Mouse (Mus musculus) CH12.LX (cell line): ENCODE data around the gene Ung. TPM values are rescaled to one million over a fixed set of nuclear protein-coding genes. Genes with fewer than 3 reads are reported as not detected.
A peak's percentile ranks its signal among the peaks of the same experiment; 100 is the strongest.

ENCODE experiments used
- DNase-seq: peaks from one replicate; pipeline ENCODE4 v3.0.0-alpha.2; 2013; ENCODE audit errors: extremely low read depth
- H3K27ac ChIP-seq: 2 replicates; pipeline ENCODE4 v1.5.1; 2012; ENCODE audit warnings: low read depth, mild to moderate bottlenecking, control low read depth, moderate library complexity; ENCODE audit not compliant: insufficient read depth
- H3K27me3 ChIP-seq: replicated peaks from 2 replicates; pipeline ENCODE3; 2012; ENCODE audit warnings: inconsistent platforms
- H3K36me3 ChIP-seq, 2 experiments: replicated peaks in 1 of 2; 2 replicates each; pipeline versions ENCODE3 to v1.6.1; 2012; ENCODE audit warnings: inconsistent platforms in 1 of 2, low read length in 1 of 2, mild to moderate bottlenecking in 1 of 2, mixed read lengths in 1 of 2, moderate library complexity in 1 of 2; ENCODE audit not compliant: control insufficient read depth in 1 of 2, insufficient read depth in 1 of 2
- H3K4me1 ChIP-seq, 2 experiments: 2 replicates each; pipeline ENCODE4 v1.6.1; 2012; ENCODE audit warnings: inconsistent platforms in 1 of 2, moderate library complexity in 1 of 2; ENCODE audit not compliant: insufficient read depth in 2 of 2, control insufficient read depth in 1 of 2
- H3K4me2 ChIP-seq: 2 replicates; pipeline ENCODE4 v1.6.1; 2012; ENCODE audit warnings: low read depth, mild to moderate bottlenecking, control low read depth; ENCODE audit not compliant: poor library complexity, insufficient read depth, severe bottlenecking
- H3K4me3 ChIP-seq, 3 experiments: fragments of 150-350 bp in 1 of 3; sonication (generic) in 1 of 3; replicated peaks in 1 of 3; 2 replicates each; pipeline versions ENCODE3 to v1.5.1; 2011 to 2012; ENCODE audit warnings: low read depth in 2 of 3, low read length in 2 of 3, mild to moderate bottlenecking in 2 of 3, moderate library complexity in 2 of 3, control low read depth in 1 of 3, improper control_type of control experiment in 1 of 3, inconsistent platforms in 1 of 3, mixed read lengths in 1 of 3; ENCODE audit not compliant: poor library complexity in 1 of 3
- H3K79me2 ChIP-seq: replicated peaks from 2 replicates; pipeline ENCODE4 v1.6.1; 2012; ENCODE audit warnings: mild to moderate bottlenecking, moderate library complexity; ENCODE audit not compliant: control insufficient read depth, poor library complexity, insufficient read depth, severe bottlenecking; ENCODE audit errors: extremely low read depth
- H3K9ac ChIP-seq: 2 replicates; pipeline ENCODE4 v1.6.1; 2012; ENCODE audit warnings: low read depth, mild to moderate bottlenecking, control low read depth, moderate library complexity; ENCODE audit not compliant: insufficient read depth
- H3K9me3 ChIP-seq: replicated peaks from 2 replicates; pipeline ENCODE3; 2012; ENCODE audit warnings: low read length, inconsistent platforms, mixed read lengths
- BHLHE40 ChIP-seq: IDR thresholded peaks from 2 replicates; pipeline ENCODE4 v1.6.1; 2011; ENCODE audit warnings: mild to moderate bottlenecking, low read depth, low read length, improper control_type of control experiment
- CHD1 ChIP-seq: IDR thresholded peaks from 2 replicates; pipeline ENCODE4 v1.6.1; 2012; ENCODE audit warnings: low read depth, low read length, improper control_type of control experiment, inconsistent platforms
- CHD2 ChIP-seq: IDR thresholded peaks from 2 replicates; pipeline ENCODE4 v1.6.1; 2011; ENCODE audit warnings: low read length, improper control_type of control experiment
- CTCF ChIP-seq, 2 experiments: IDR thresholded peaks in 1 of 2; conservative IDR thresholded peaks in 1 of 2; 2 replicates each; pipeline ENCODE4 v1.5.1; 2011 to 2012; ENCODE audit warnings: low read depth in 2 of 2, low read length in 2 of 2, improper control_type of control experiment in 1 of 2, inconsistent platforms in 1 of 2, mild to moderate bottlenecking in 1 of 2, moderate library complexity in 1 of 2
- EP300 ChIP-seq: IDR thresholded peaks from 2 replicates; pipeline ENCODE4 v1.6.1; 2011; ENCODE audit warnings: low read length, improper control_type of control experiment
- ETS1 ChIP-seq: conservative IDR thresholded peaks from 2 replicates; pipeline ENCODE4 v1.6.1; 2012; ENCODE audit warnings: low read depth, mild to moderate bottlenecking, inconsistent platforms, low read length, improper control_type of control experiment, moderate library complexity
- GABPA ChIP-seq: IDR thresholded peaks from 2 replicates; pipeline ENCODE4 v1.6.1; 2012; ENCODE audit warnings: low read depth, low read length, improper control_type of control experiment, inconsistent platforms; ENCODE audit not compliant: insufficient replicate concordance
- HCFC1 ChIP-seq: IDR thresholded peaks from 2 replicates; pipeline ENCODE4 v1.6.1; 2012; ENCODE audit warnings: low read depth, mild to moderate bottlenecking, inconsistent platforms, low read length, improper control_type of control experiment
- IRF4 ChIP-seq: IDR thresholded peaks from 2 replicates; pipeline ENCODE4 v1.6.1; 2014; ENCODE audit warnings: low read depth, mild to moderate bottlenecking, inconsistent platforms, low read length, improper control_type of control experiment
- JUND ChIP-seq: conservative IDR thresholded peaks from 2 replicates; pipeline ENCODE4 v1.6.1; 2011; ENCODE audit warnings: low read depth, low read length, improper control_type of control experiment
- KAT2A ChIP-seq: IDR thresholded peaks from 2 replicates; pipeline ENCODE4 v1.6.1; 2012; ENCODE audit warnings: low read length, improper control_type of control experiment, inconsistent platforms; ENCODE audit not compliant: insufficient replicate concordance
- MAFK ChIP-seq: IDR thresholded peaks from 2 replicates; pipeline ENCODE4 v1.6.1; 2011; ENCODE audit warnings: low read length, improper control_type of control experiment; ENCODE audit not compliant: insufficient replicate concordance
- MAX ChIP-seq: IDR thresholded peaks from 2 replicates; pipeline ENCODE4 v1.6.1; 2011; ENCODE audit warnings: low read length, improper control_type of control experiment
- MEF2A ChIP-seq: IDR thresholded peaks from 2 replicates; pipeline ENCODE4 v1.6.1; 2014; ENCODE audit warnings: low read depth, mild to moderate bottlenecking, inconsistent platforms, low read length, improper control_type of control experiment, borderline replicate concordance
- MYC ChIP-seq: IDR thresholded peaks from 2 replicates; pipeline ENCODE4 v1.6.1; 2011; ENCODE audit warnings: low read depth, mild to moderate bottlenecking, improper control_type of control experiment, low read length
- NELFE ChIP-seq: IDR thresholded peaks from 2 replicates; pipeline ENCODE4 v1.6.1; 2011; ENCODE audit warnings: low read depth, low read length, improper control_type of control experiment
- NRF1 ChIP-seq: IDR thresholded peaks from 2 replicates; pipeline ENCODE4 v1.6.1; 2014; ENCODE audit warnings: low read depth, mild to moderate bottlenecking, inconsistent platforms, low read length, improper control_type of control experiment, moderate library complexity
- POLR2A ChIP-seq: IDR thresholded peaks from 2 replicates; pipeline ENCODE4 v1.6.1; 2011; ENCODE audit warnings: low read depth, mild to moderate bottlenecking, improper control_type of control experiment, low read length
- POLR2AphosphoS2 ChIP-seq: IDR thresholded peaks from 2 replicates; pipeline ENCODE4 v1.6.1; 2011; ENCODE audit warnings: low read depth, low read length, improper control_type of control experiment
- RAD21 ChIP-seq: IDR thresholded peaks from 2 replicates; pipeline ENCODE4 v1.6.1; 2011; ENCODE audit warnings: low read depth, mild to moderate bottlenecking, low read length, improper control_type of control experiment, moderate library complexity
- SIN3A ChIP-seq: IDR thresholded peaks from 2 replicates; pipeline ENCODE4 v1.6.1; 2012; ENCODE audit warnings: low read length, improper control_type of control experiment, inconsistent platforms
- TBP ChIP-seq: conservative IDR thresholded peaks from 2 replicates; pipeline ENCODE4 v1.6.1; 2011; ENCODE audit warnings: low read depth, low read length, improper control_type of control experiment
- UBTF ChIP-seq: IDR thresholded peaks from 2 replicates; pipeline ENCODE4 v1.6.1; 2012; ENCODE audit warnings: low read depth, mild to moderate bottlenecking, inconsistent platforms, low read length, improper control_type of control experiment, moderate library complexity
- ZC3H11A ChIP-seq: IDR thresholded peaks from 2 replicates; pipeline ENCODE4 v1.6.1; 2012; ENCODE audit warnings: low read depth, mild to moderate bottlenecking, inconsistent platforms, low read length, improper control_type of control experiment
- ZKSCAN1 ChIP-seq: IDR thresholded peaks from 2 replicates; pipeline ENCODE4 v1.6.1; 2012; ENCODE audit warnings: low read depth, inconsistent platforms, low read length, improper control_type of control experiment, borderline replicate concordance
- ZMIZ1 ChIP-seq: IDR thresholded peaks from 2 replicates; pipeline ENCODE4 v1.6.1; 2012; ENCODE audit warnings: low read depth, mild to moderate bottlenecking, inconsistent platforms, low read length, improper control_type of control experiment
- dilution Hi-C: fragments of 300-500 bp; cut with MboI; formaldehyde crosslinking; loops from 2 replicates; pipeline ENCODE4 v1.14.3; 2020; ENCODE audit warnings: low sequenced_read_pairs; ENCODE audit not compliant: extremely low pct_unique_long_range_greater_than_20kb, extremely low pct_ligation_motif_present
- in situ Hi-C: fragments of 300-500 bp; cut with MboI; formaldehyde crosslinking; loops from 3 replicates; pipeline ENCODE4 v1.14.3; 2019; ENCODE audit warnings: low sequenced_read_pairs, low pct_ligation_motif_present, low pct_unique_long_range_greater_than_20kb, mixed read lengths
- polyA plus RNA-seq: library from polyadenylated mRNA; unstranded; fragments of >175 nt; gene quantifications from 2 replicates; pipeline ENCODE4 v1.2.1, GENCODE M21; 2012; ENCODE audit warnings: low read depth; ENCODE audit not compliant: insufficient read length
- total RNA-seq, 2 experiments: library from RNA; depleted of rRNA; stranded (reverse); fragments of 300-350 nt in 1 of 2; fragments of >200 nt in 1 of 2; gene quantifications; 2 replicates each; pipeline ENCODE4 v1.2.3; 2012 to 2014

The Ung gene
- total and polyA plus RNA-seq, 3 experiments, result 39.1 to 91.9 (median 51.9) TPM

- Histone ChIP-seq H3K27ac (peak overlapping the region; percentile 96), H3K4me2 (peak overlapping the region; percentile 58), H3K4me3 (peak overlapping the region; percentile 72 to 84 (median 77)), H3K9me3 (no peaks in the 10 kb centered on the region), H3K27me3 (no peaks in the 10 kb centered on the region), H3K4me1 (peaks cover 10 to 31% of the 10 kb centered on the region in 2 experiments; a peak in 3 of 4 replicates), H3K9ac (peak overlapping the region; percentile 94), H3K36me3 (peaks cover 39 to 46% of the 10 kb centered on the region in 2 experiments), H3K79me2 (no peaks in the 10 kb centered on the region; the same call in 1 of the 2 replicates)
- dilution Hi-C loops, result no loop called here
- in situ Hi-C loops, result loop anchor here (10.0 kb wide), 1 partner anchor 152 kb away; no protein-coding TSS in a partner anchor
- TF ChIP-seq MAFK (peak; percentile 66), RAD21 (no peak), IRF4 (0 out of 2 replicates have a peak, but pooled peaks have one; percentile 9), NRF1 (no peak), JUND (no peak)
- peak; percentile 33 for DNase-seq
Observed at GRCm38 (mm10) chr5:114126499-114127244, 3.5 kb upstream of the Ung start.

GRCm38 (mm10) chr5:114127374-114128349 lies 2.5 kb upstream of the Ung start, which contains the start of gene Alkbh2:
Gene Alkbh2, minus strand, starts transcription at chr5:114128218.
- peak within 1 kb of the TSS; percentile 94 for H3K9ac ChIP-seq
- peak within 1 kb of the TSS; percentile 96 for H3K27ac ChIP-seq
- no peaks in the 10 kb centered on the region for H3K9me3 ChIP-seq
- no peaks in the 10 kb centered on the region for H3K27me3 ChIP-seq
- peaks cover 31 to 38% of the 10 kb centered on the region in 2 experiments for H3K36me3 ChIP-seq
- H3K79me2 ChIP-seq, result peaks cover 3% of the 10 kb centered on the region
- in situ Hi-C loops (loop anchor here (10.0 kb wide), 1 partner anchor 153 kb away; no protein-coding TSS in a partner anchor), dilution Hi-C loops (no loop called here)
- peak; percentile 84 for DNase-seq
- peak within 1 kb of the TSS; percentile 58 for H3K4me2 ChIP-seq
- H3K4me1 ChIP-seq, result peaks cover 10 to 38% of the 10 kb centered on the region in 2 experiments; a peak in 3 of 4 replicates
- H3K4me3 ChIP-seq, result peak within 1 kb of the TSS; percentile 72 to 84 (median 77)
- TF ChIP-seq ZKSCAN1 (no peak), ETS1 (0 out of 2 replicates have a peak, but pooled peaks have one; percentile 11), IRF4 (peak; percentile 75), HCFC1 (peak; percentile 60), POLR2A (peak; percentile 80), SIN3A (peak; percentile 81; the same call in 1 of the 2 replicates), JUND (no peak), MAX (peak; percentile 67; the same call in 1 of the 2 replicates), ZMIZ1 (peak; percentile 63), UBTF (no peak), TBP (peak; percentile 73), BHLHE40 (peak; percentile 72), MEF2A (peak; percentile 80), GABPA (no peak), CHD2 (0 out of 2 replicates have a peak, but pooled peaks have one; percentile 37), NELFE (peak; percentile 56; the same call in 1 of the 2 replicates), CTCF (conservative IDR thresholded peaks at IDR 0.05 in 1 of 2, IDR thresholded peaks at IDR 0.05 in 1 of 2; ENCODE audit: low read depth in 2 of 2, low read length in 2 of 2) (peak; percentile 72 to 89), ZC3H11A (no peak), KAT2A (0 out of 2 replicates have a peak, but pooled peaks have one; percentile 27), RAD21 (peak; percentile 24), MYC (peak; percentile 66), POLR2AphosphoS2 (peak; percentile 42; the same call in 1 of the 2 replicates), CHD1 (no peak; the same call in 1 of the 2 replicates), EP300 (no peak), MAFK (0 out of 2 replicates have a peak, but pooled peaks have one; percentile 44)
